Mouse (Mus musculus): Measurements from ENCODE around the gene Serpina1e.

- TF ChIP-seq CTCF (conservative IDR thresholded peaks at IDR 0.05; ENCODE audit: insufficient read depth, insufficient read length, low read depth, low read length) (no peak), POLR2A (IDR thresholded peaks at IDR 0.05; ENCODE audit: low read depth, low read length) (no peak)
Observed at GRCm38 (mm10) chr12:104002569-104003237, 43.9 kb upstream of the Serpina1e start.

Data from kidney, adult 2 months (tissue).